Mouse (Mus musculus): ENCODE results near the gene Bpifa3.
A peak's percentile ranks its signal among the peaks of the same experiment; 100 is the strongest.

DNA sequence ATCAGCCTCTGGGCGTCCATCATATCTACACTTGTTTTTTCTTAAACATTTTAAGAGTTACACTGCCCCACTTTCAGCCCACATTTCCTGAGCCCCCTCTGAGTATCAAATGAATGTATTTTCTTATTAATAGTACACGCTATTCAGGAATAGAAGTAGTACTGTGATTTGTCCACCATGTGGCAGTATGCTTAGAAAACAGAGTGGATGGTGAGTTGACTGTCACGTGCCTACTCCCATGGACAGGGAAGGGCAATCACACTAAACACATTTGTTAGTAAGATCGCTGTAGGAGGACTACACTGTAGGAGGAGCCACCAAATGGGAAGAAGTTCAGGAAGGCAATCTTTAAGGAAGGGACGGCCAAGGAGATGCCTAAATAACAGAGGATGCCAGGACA is 57.3 kb downstream of the Bpifa3 start:
- TF ChIP-seq POLR2AphosphoS2 (IDR thresholded peaks at IDR 0.05; ENCODE audit: low read length) (no peak), ZNF384 (IDR thresholded peaks at IDR 0.05; ENCODE audit: low read depth, low read length) (no peak), ETS1 (IDR thresholded peaks at IDR 0.05; ENCODE audit: low read depth, low read length) (no peak), SIN3A (IDR thresholded peaks at IDR 0.05; ENCODE audit: low read length) (no peak), CTCF (IDR thresholded peaks at IDR 0.05 in 2 of 3, conservative IDR thresholded peaks at IDR 0.05 in 1 of 3; ENCODE audit: control insufficient read depth in 1 of 3, insufficient read depth in 1 of 3, low read depth in 2 of 3, low read length in 3 of 3, poor library complexity in 1 of 3, severe bottlenecking in 1 of 3) (peak in 2 of 3 experiments; percentile 2 to 42; a peak in 3 of 6 replicates), EP300 (IDR thresholded peaks at IDR 0.05; ENCODE audit: low read depth in 1 of 2, low read length in 2 of 2) (no peak)
